Mouse (Mus musculus): Measurements from ENCODE around the gene Spint5. TPM values are rescaled to one million over a fixed set of nuclear protein-coding genes. Genes with fewer than 3 reads are reported as not detected.
"Not testable (repeated sequence)": the region's sequence is repeated elsewhere in the genome, so short reads cannot be mapped to it uniquely, and the experiment has no call there.

Gene Spint5
- total RNA-seq, 2 experiments from 2014 or later = not detected

DNA sequence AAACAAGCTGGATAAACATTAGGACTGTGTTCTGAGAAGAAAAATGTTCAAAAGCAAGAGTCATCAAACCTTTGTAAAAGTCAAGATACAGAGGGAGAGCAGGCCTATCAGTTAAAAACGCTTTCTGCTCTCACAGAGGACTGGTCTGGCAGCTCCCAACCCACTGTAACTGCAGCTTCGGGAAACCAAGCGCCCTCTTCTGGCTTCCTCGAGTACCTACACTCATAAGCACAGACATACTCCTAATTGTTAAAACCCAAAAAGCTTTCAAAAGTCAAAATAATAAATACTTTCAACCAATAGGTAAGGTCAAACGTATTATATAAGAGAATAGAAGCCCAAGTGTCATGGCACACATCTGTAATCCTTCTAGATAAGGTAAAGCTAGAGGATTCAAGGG lies 10.9 kb upstream of the Spint5 start:
- intact Hi-C loops (cut with DNase I) = no loop called here
- Histone ChIP-seq H3K27ac (no peak overlapping the region), H3K4me3 (no peak overlapping the region)
- no peak for DNase-seq (ENCODE audit: extremely low spot score in 1 of 2, low spot score in 2 of 2)
- no peak for TF ChIP-seq CTCF (IDR thresholded peaks at IDR 0.05)

DNA sequence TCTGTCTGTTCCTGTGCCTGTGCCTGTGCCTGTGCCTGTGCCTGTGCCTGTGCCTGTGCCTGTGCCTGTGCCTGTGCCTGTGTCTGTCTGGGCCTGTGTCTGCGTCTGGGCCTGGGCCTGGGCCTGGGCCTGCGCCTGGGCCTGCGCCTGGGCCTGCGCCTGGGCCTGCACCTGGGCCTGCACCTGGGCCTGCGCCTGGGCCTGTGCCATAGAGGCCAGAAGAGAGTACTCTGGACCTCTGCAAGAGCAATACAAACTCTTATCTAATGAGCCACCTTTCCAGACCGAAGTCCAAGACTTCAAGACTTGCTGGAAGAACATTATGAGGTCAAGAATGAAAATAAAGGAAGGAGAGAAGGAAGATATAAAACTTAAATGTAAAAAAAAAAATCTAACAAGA lies 9.8 kb upstream of the Spint5 start:
- intact Hi-C loops (cut with DNase I) = no loop called here
- H3K4me3 ChIP-seq = no peak overlapping the region
- no peak for DNase-seq (ENCODE audit: extremely low spot score in 1 of 2, low spot score in 2 of 2)
- TF ChIP-seq CTCF (IDR thresholded peaks at IDR 0.05) = no peak
- H3K27ac ChIP-seq = no peak overlapping the region

DNA sequence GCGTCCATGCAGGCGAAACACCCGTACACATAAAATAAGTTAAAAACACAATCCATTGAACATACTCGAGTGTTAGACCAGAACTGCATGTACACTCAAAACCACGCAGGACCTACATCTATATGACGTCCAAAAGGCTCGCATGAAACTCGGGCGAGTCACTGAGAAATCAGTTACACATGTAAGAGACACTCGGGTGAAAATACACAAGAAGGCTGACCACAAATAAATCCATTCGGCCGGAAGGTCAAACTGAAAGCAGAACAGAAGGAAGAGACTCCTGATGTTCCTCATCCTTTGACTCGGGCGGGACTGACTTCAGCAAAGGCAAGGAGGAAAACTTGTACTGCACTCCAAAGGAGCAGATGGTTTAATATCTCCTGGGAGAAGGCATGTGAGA lies 9.1 kb upstream of the Spint5 start:
- DNase-seq (ENCODE audit: extremely low spot score in 1 of 2, low spot score in 2 of 2) = no peak
- Histone ChIP-seq H3K27ac (no peak overlapping the region), H3K4me3 (no peak overlapping the region)
- intact Hi-C loops (cut with DNase I) = no loop called here
- TF ChIP-seq CTCF (IDR thresholded peaks at IDR 0.05) = no peak

DNA sequence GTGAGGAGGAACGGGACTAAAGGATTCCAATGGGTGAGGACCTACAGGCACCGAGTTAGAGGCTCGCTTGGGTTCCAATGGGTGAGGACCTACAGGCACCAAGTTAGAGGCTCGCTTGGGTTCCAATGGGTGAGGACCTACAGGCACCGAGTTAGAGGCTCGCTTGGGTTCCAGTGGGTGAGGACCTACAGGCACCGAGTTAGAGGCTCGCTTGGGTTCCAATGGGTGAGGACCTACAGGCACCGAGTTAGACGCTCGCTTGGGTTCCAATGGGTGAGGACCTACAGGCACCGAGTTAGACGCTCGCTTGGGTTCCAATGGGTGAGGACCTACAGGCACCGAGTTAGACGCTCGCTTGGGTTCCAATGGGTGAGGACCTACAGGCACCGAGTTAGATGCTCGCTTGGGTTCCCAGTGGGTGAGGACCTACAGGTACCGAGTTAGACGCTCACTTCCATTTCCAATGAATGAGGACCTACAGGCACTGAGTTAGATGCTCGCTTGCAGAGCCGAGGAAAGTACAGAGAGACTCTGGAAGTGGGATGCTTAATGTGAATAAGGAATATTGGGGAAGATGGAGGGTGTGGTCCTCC lies 1.2 kb downstream of the Spint5 start:
- H3K4me3 ChIP-seq; DNase-seq (ENCODE audit: extremely low spot score in 1 of 2, low spot score in 2 of 2); H3K27ac ChIP-seq; intact Hi-C loops (cut with DNase I): not testable (repeated sequence)

DNA sequence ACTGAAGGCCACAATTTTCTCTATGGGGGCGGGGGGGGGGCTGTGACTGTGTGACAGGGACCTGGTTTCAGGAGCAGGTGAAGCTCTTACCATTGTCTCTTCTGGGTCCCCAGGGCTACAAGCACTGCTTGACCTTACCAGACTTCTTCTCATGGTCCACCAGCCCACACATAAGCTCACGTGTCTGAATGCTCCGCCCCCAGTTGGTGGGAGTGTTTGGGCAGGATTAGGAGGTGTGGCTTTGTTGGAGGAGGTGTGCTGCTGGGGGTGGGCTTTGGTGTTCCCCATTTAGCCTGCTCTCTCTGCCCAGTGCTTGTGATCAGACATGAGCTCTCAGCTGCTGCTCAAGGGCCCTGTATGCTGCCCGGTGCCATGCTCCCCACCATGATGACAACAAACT lies 8.2 kb downstream of the Spint5 start:
- TF ChIP-seq CTCF (IDR thresholded peaks at IDR 0.05) = no peak
- intact Hi-C loops (cut with DNase I) = loop anchor here (10.0 kb wide), 1 partner anchor 308 kb away; no protein-coding TSS in a partner anchor
- DNase-seq (ENCODE audit: extremely low spot score in 1 of 2, low spot score in 2 of 2) = no peak
- Histone ChIP-seq H3K27ac (no peak overlapping the region), H3K4me3 (no peak overlapping the region)

DNA sequence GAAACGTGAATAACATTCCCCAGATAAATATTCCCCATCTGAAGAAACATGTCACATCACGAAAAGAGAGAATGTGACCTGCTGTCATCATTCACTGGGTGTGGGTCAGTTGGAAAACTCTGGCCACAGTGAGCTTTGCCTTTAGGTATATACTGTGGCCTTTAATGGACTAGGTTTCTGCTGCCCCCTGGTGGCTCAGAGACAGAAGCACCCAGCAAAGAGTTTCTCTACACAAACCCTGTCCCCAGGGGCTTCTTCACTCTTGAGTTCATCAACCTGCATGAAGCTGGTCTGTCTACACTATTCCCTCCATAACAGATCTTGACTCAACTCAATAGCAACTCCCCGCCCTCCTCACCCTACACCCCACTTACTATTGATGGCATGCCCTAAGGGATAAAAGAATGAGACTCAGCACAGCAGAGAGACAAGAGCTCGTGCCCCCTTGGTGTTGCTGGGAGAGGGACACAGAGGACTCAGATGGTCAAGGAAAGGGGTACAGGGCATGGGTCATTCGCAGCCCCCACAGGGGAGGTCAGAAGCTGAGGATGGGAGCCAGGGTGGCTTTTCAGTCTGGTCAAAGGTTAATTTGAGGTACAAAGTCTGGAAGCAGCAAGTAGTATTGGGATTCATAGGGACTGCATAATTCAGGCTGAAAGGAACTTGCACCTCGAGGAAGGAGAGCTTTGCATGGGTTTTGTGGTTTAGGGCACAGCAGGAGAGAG lies 11.0 kb downstream of the Spint5 start:
- H3K27ac ChIP-seq = no peak overlapping the region
- peak; percentile 56 to 58 for DNase-seq (ENCODE audit: extremely low spot score in 1 of 2, low spot score in 2 of 2)
- intact Hi-C loops (cut with DNase I) = loop anchor here (1.0 to 10.0 kb wide), 3 partner anchors 47 to 311 kb away; no protein-coding TSS in a partner anchor
- no peak overlapping the region for H3K4me3 ChIP-seq
- TF ChIP-seq CTCF (IDR thresholded peaks at IDR 0.05) = peak; percentile 95

DNA sequence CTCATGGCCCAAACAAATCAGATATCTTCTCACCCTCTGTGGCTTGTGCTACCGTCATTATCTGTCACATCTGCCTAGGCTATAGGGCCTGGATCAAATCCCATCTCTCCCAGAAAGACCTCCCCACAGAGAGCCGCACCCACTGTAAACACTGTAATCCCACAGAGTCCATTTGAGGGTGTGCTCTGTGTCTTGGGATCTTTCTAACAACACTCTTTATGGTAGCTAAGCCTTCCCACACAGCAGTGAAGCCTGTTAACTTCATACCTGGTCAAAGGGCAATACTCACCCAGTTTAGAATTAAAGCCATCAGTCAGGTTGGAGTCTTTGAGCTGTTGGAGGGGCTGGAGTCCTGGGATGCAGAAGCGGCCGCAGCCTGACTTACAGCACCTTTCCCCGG lies 16.6 kb downstream of the Spint5 start:
- DNase-seq (ENCODE audit: extremely low spot score in 1 of 2, low spot score in 2 of 2) = no peak

DNA sequence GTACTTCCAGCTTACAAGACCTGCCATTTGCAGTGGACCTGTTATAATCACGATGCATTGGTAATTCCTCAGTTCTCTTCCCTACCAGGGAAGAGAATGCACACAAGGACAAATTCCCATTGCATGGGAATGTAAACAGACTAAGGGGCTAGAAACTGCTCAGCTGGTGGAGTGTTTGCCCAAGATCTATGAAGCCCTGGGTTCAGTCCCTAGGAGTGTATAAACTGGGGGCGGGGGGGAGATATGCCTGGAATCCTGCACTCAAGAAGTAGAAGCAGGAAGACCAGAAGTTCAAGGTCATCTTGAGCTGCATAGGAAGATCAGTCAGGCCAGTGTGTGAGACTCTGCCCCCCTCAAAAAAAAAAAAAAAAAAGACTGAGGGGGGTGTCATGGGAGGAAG lies 18.2 kb downstream of the Spint5 start:
- H3K27ac ChIP-seq = no peak overlapping the region
- no peak overlapping the region for H3K4me3 ChIP-seq
- TF ChIP-seq CTCF (IDR thresholded peaks at IDR 0.05) = no peak
- intact Hi-C loops (cut with DNase I) = no loop called here
- no peak for DNase-seq (ENCODE audit: extremely low spot score in 1 of 2, low spot score in 2 of 2)

More for the DNA sequence above, 16.6 kb downstream of the Spint5 start:
- Histone ChIP-seq H3K4me3 (no peak overlapping the region), H3K27ac (no peak overlapping the region)
- no peak for TF ChIP-seq CTCF (IDR thresholded peaks at IDR 0.05)
- intact Hi-C loops (cut with DNase I) = no loop called here

DNA sequence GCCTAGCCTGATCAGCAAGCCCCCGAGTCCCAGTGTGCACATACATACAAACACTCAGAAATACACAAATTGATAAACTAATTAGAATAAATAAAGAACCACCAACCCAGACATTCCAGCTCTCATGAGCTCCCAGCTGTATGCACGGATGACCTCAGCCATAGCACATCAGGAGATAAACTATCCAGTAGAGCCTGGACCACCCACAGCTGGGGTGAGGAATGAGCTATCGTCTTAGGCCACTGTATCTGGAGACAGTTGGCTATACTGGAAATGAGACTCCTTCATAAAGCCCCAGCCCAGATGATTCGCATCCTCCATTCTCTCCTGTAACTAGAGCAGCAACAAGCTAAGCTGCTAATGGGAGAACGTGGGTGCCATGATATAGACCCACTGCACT lies 19.7 kb downstream of the Spint5 start:
- no peak overlapping the region for H3K27ac ChIP-seq
- no peak for TF ChIP-seq CTCF (IDR thresholded peaks at IDR 0.05)
- intact Hi-C loops (cut with DNase I) = no loop called here
- H3K4me3 ChIP-seq = no peak overlapping the region
- no peak for DNase-seq (ENCODE audit: extremely low spot score in 1 of 2, low spot score in 2 of 2)

DNA sequence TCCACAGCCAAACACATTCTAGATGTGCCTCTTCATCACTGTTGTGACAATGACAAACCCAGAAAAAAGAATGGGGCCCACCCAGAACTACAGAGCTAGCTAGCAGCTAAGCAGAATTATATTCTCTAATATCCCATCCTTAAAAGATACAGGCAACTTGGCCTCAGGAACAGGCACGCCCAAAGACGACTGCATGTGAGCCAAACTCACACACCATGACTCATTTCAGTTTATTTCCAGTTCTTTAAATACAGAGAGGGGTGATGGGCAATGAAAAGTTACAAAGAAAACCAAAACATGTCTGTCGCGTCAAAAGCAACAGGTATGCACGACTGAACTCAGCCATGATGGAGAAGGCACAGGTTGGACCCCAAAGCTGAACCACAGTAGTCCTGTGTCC lies 20.3 kb downstream of the Spint5 start:
- no peak overlapping the region for H3K27ac ChIP-seq
- no peak overlapping the region for H3K4me3 ChIP-seq
- TF ChIP-seq CTCF (IDR thresholded peaks at IDR 0.05) = no peak
- intact Hi-C loops (cut with DNase I) = no loop called here
- no peak for DNase-seq (ENCODE audit: extremely low spot score in 1 of 2, low spot score in 2 of 2)

DNA sequence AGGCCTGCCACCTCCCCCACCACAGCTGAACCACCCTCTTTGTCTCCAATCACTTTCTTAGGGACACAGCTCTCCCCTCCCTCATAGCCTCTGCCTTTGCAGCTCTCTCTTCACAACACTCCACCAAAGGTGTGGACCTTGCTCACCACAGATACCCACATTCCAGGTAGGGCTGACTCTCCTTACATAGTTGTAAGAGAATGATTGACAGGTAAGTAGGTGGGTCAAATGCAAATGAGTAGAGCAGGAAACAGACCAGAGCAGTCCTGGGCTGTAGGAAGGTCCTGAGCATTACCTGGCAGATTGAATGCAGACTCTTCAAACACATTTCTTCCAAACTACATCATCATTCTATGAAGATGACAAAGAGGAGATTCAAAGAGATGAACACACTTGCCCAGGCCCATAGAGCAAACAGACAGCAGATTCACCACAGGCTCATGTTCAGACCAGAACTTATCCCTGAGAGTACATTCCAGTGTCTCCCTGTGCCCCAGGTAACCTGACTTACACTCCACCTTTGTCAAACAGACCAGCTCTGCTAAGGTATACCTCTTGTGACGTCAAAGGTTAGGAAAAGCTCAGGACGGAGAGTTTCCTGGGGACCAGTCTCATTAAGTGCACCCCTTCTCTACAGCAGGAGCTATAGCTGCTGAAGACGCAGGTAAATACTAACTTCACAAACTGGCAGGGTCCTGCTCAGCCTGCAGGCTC lies 22.4 kb downstream of the Spint5 start:
- no peak for DNase-seq (ENCODE audit: extremely low spot score in 1 of 2, low spot score in 2 of 2)
- Histone ChIP-seq H3K27ac (no peak overlapping the region), H3K4me3 (no peak overlapping the region)
- TF ChIP-seq CTCF (IDR thresholded peaks at IDR 0.05) = no peak
- intact Hi-C loops (cut with DNase I) = no loop called here

DNA sequence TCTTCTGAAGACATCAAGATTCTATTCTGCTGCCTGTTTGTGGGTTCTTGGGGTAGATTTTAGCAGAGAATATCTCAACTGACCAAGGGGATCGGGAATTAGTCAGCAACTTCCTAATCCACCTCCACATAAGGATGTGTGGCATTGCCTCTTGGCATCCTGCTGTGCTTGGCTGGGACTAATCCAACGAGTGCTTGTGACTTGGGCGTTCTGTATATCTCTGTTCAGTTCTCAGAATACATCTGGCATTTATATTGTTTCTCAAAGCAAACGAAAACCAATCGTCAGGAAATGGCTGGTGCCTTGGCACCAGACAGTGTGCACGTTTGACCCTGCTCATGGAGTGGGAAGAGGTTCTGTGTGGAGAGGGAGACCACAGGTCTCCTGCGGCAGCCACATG lies 24.8 kb downstream of the Spint5 start:
- Histone ChIP-seq H3K27ac (no peak overlapping the region), H3K4me3 (no peak overlapping the region)
- no peak for TF ChIP-seq CTCF (IDR thresholded peaks at IDR 0.05)
- no peak for DNase-seq (ENCODE audit: extremely low spot score in 1 of 2, low spot score in 2 of 2)
- intact Hi-C loops (cut with DNase I) = loop anchor here (10.0 kb wide), 1 partner anchor 255 kb away; the partner anchor contains the start of gene Dbndd2
